Mouse (Mus musculus) intestine, embryonic 14.5 days (tissue): Measurements from ENCODE around the gene Ttc7b. TPM values are rescaled to one million over a fixed set of nuclear protein-coding genes. Genes with fewer than 3 reads are reported as not detected.

Source experiments
- ATAC-seq: fragments of 200-750 bp; cut with Nextera tagmentation; replicated peaks from 2 replicates; pipeline ENCODE4 v1.8.0; 2017; ENCODE audit warnings: low read depth, moderate number of reproducible peaks, moderate TSS enrichment, moderate library complexity; ENCODE audit not compliant: low FRiP score, low TSS enrichment
- DNase-seq: peaks from one replicate; pipeline ENCODE4 v3.0.0-alpha.2; 2018; ENCODE audit warnings: low spot score
- H3K27ac ChIP-seq: fragments of 300-500 bp; sonication (generic); 2 replicates; pipeline ENCODE4 v1.5.1; 2014; ENCODE audit warnings: low read depth, mild to moderate bottlenecking, control low read depth
- H3K27me3 ChIP-seq: fragments of 300-500 bp; sonication (generic); replicated peaks from 2 replicates; pipeline ENCODE4 v1.6.1; 2014; ENCODE audit warnings: low read length, control low read depth; ENCODE audit not compliant: control insufficient read depth, insufficient read depth
- H3K36me3 ChIP-seq: fragments of 300-500 bp; sonication (generic); 2 replicates; pipeline ENCODE4 v1.6.1; 2014; ENCODE audit warnings: low read length, control low read depth; ENCODE audit not compliant: control insufficient read depth, insufficient read depth
- H3K4me1 ChIP-seq: fragments of 300-500 bp; sonication (generic); replicated peaks from 2 replicates; pipeline ENCODE4 v1.6.1; 2014; ENCODE audit warnings: low read length, control low read depth, mixed read lengths; ENCODE audit not compliant: control insufficient read depth, insufficient read depth
- H3K4me2 ChIP-seq: fragments of 300-500 bp; sonication (generic); 2 replicates; pipeline ENCODE4 v1.6.1; 2014; ENCODE audit warnings: low read length
- H3K4me3 ChIP-seq: fragments of 300-500 bp; sonication (generic); 2 replicates; pipeline ENCODE4 v1.5.1; 2014; ENCODE audit warnings: low read depth, low read length, control low read depth, mixed read lengths
- H3K9ac ChIP-seq: fragments of 300-500 bp; sonication (generic); 2 replicates; pipeline ENCODE4 v1.6.1; 2014; ENCODE audit warnings: mild to moderate bottlenecking, low read length
- H3K9me3 ChIP-seq: fragments of 300-500 bp; sonication (generic); 2 replicates; pipeline ENCODE4 v1.6.1; 2016; ENCODE audit warnings: low read length, control low read depth; ENCODE audit not compliant: control insufficient read depth
- WGBS: fragments of 180-500 bp; shearing (Covaris S2); extraction: QIAGEN DNeasy Blood & Tissue Kit; methylation state at CpG from one replicate; pipeline ENCODE4 v1.1.7; 2014; 5-methylcytosine and 5-hydroxymethylcytosine counted together
- polyA plus RNA-seq: library from polyadenylated mRNA; unstranded; fragments of >200 nt; fragmentation: Nextera tagmentation; extraction: Ambion mirVana; gene quantifications from 2 replicates; pipeline ENCODE4 v1.2.1, GENCODE M21; 2014

The Ttc7b gene
- polyA plus RNA-seq, 1 experiment from 2014 or later: 5.9 TPM

DNA sequence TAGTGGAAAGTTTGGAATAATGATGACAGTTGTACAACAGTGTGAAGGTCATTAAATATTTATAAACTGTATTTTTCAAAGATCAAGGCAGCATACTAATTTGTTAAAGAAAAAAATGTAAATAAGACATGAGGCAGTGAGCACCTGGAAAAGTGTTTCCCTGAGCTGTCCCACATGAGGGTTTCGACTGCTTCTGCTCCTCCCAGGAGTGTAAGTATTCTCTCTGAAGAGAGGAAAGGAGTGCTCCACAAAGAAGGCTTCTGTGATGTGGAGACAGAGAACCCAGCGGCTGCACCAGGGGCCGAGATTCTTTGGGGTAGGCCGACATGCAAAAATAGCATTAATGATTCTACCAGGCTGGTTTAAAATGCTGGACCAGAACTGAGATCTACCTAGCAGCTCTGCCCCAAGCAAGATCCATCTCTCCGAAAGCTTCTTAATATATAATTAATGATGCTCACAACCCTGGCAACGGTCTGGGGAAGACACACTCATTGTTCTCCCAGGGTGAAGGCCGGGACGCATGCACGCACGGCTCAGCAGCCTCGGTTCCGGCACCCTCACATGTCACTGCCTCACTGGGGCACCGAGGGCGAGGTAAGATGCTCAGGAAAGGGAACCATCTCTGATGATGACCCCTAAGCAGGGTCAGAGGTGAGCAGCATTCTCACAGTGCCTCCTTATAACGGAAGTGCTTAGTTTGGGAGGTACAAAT is 123.0 kb downstream of the Ttc7b start:
- WGBS: 82% methylated on average over 15 of the region's 15 CpGs
- H3K9ac ChIP-seq: no peak overlapping the region
- H3K27ac ChIP-seq: no peak overlapping the region
- DNase-seq (no peak), ATAC-seq (no peak)
- peaks cover 20% of the 10 kb centered on the region for H3K36me3 ChIP-seq
- no peaks in the 10 kb centered on the region for H3K9me3 ChIP-seq
- H3K4me2 ChIP-seq: no peak overlapping the region
- H3K4me3 ChIP-seq: no peak overlapping the region
- H3K27me3 ChIP-seq: no peaks in the 10 kb centered on the region
- H3K4me1 ChIP-seq: peaks cover 12% of the 10 kb centered on the region

DNA sequence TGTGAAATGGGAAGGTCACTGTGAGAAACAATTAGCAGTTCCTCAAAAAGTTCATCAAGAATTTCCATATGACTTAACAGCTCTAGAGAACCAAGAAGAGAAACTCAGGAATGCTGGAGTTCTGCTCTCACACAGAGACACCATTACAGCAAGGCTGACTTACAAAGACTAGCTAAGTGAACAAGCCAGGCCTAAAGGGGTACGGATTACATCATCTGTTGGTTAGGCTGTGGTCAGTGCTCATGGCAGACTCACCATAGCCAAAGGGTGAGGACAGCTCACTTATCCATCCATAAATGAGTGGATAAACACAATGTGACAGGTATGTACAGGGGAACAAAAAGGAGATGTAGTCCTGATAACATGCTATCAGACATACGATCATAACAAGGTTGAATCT is 123.8 kb downstream of the Ttc7b start:
- DNase-seq (no peak), ATAC-seq (no peak)
- Histone ChIP-seq H3K4me2 (no peak overlapping the region), H3K9me3 (no peaks in the 10 kb centered on the region), H3K4me3 (no peak overlapping the region), H3K9ac (no peak overlapping the region), H3K27ac (no peak overlapping the region), H3K27me3 (no peaks in the 10 kb centered on the region), H3K4me1 (peaks cover 12% of the 10 kb centered on the region), H3K36me3 (peaks cover 13% of the 10 kb centered on the region)
- WGBS: 93% methylated on average over 2 of the region's 2 CpGs

DNA sequence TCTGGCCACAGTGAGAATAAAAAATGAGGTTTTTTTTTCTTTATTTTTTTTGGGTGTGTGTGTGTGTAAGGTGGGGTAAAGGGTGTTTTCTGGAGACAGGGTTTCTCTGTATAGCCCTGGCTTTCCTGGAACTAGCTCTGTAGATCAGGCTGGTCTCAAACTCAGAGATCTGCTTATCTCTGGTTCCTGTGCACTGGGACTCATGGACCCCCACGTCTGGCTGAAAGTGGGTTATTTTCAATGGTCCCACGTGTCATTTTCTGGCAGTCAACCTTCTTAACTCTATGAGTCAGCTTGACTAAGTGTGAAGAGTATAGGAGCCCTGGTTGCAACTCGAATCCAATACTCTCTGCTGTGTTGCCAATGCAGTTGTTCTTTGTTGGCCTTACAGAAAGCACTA is 127.1 kb downstream of the Ttc7b start:
- Histone ChIP-seq H3K4me3 (no peak overlapping the region), H3K4me2 (no peak overlapping the region), H3K4me1 (0 out of 2 replicates have a peak, but pooled peaks cover 2% of the 10 kb centered on the region), H3K27me3 (no peaks in the 10 kb centered on the region), H3K9me3 (no peaks in the 10 kb centered on the region), H3K36me3 (peaks cover 3% of the 10 kb centered on the region; the same call in 1 of the 2 replicates), H3K27ac (no peak overlapping the region), H3K9ac (no peak overlapping the region)
- ATAC-seq (no peak), DNase-seq (no peak)
- WGBS: 87% methylated on average over 3 of the region's 3 CpGs

DNA sequence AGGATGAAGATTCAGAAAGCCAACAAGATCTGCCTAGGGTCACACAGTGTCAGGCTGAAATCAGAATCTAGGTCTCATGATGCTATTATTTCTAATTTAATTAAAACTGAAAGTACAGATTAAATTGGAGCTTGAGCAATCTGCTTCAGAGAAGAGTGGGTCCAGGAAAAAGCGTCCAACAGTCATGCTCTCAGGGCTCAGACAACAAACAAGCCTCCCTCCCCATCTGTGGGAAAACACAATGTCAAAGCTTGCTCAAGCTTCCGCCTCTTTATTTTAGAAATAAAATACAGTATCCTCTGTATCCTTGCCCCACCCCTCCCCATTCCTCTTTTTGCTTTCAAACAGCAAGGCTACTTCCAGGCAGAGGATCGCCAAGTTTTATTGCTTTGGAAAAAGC is 127.5 kb downstream of the Ttc7b start:
- no peaks in the 10 kb centered on the region for H3K27me3 ChIP-seq
- DNase-seq (no peak), ATAC-seq (no peak)
- no peak overlapping the region for H3K4me2 ChIP-seq
- peaks cover 3% of the 10 kb centered on the region; the same call in 1 of the 2 replicates for H3K36me3 ChIP-seq
- H3K9me3 ChIP-seq: no peaks in the 10 kb centered on the region
- no peak overlapping the region for H3K4me3 ChIP-seq
- no peak overlapping the region for H3K9ac ChIP-seq
- WGBS: 84% methylated on average over 3 of the region's 3 CpGs
- H3K4me1 ChIP-seq: 0 out of 2 replicates have a peak, but pooled peaks cover under 1% of the 10 kb centered on the region
- H3K27ac ChIP-seq: no peak overlapping the region

DNA sequence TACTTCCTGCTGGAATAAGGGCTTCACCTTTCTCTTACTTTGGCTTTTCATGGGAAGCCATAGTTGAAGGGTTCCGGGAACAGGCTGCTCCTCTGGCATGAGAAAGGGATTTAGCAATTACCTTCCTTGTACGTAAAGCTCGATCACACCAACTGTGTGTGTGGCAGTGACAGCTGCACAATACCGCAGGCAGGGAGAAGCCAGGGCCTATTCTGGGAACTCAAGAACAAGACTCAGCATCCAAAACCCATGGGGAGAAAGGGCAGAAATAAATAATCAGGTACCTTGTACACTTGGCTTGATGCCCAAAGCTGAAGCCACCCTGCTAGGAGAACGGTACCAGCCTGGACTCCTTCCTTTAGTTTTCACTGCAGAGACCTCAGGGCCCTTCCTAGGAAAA is 128.2 kb downstream of the Ttc7b start:
- WGBS: 78% methylated on average over 5 of the region's 5 CpGs
- H3K27me3 ChIP-seq: no peaks in the 10 kb centered on the region
- no peak for DNase-seq
- H3K9ac ChIP-seq: no peak overlapping the region
- H3K36me3 ChIP-seq: peaks cover 3% of the 10 kb centered on the region
- no peak for ATAC-seq
- no peak overlapping the region for H3K27ac ChIP-seq
- H3K4me3 ChIP-seq: no peak overlapping the region
- H3K9me3 ChIP-seq: no peaks in the 10 kb centered on the region
- H3K4me1 ChIP-seq: no peaks in the 10 kb centered on the region
- no peak overlapping the region for H3K4me2 ChIP-seq

DNA sequence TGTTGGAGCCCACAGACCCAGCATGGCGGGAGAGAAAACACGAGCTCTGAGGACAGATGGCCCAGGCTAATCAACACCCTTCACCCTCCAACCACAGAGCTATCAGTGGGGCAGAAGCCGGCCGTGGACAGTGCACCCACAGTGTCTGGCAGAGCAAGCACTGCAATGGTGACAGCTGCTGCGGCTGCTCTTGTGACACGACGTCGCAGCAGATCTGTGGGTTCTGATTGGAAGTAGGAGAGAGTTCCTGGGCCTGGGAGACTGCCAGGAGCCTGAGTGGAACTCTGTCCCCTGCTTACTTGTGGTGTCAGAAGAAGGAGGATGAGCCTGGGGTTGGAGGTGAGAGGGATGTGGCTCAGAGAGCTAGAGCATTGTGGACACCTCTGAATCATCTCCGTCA is 128.7 kb downstream of the Ttc7b start:
- no peaks in the 10 kb centered on the region for H3K9me3 ChIP-seq
- H3K4me1 ChIP-seq: no peaks in the 10 kb centered on the region
- peaks cover 8% of the 10 kb centered on the region for H3K36me3 ChIP-seq
- DNase-seq (no peak), ATAC-seq (no peak)
- H3K27me3 ChIP-seq: no peaks in the 10 kb centered on the region
- 89% methylated on average over 9 of the region's 9 CpGs for WGBS
- no peak overlapping the region for H3K9ac ChIP-seq
- H3K27ac ChIP-seq: no peak overlapping the region
- no peak overlapping the region for H3K4me3 ChIP-seq
- no peak overlapping the region for H3K4me2 ChIP-seq

DNA sequence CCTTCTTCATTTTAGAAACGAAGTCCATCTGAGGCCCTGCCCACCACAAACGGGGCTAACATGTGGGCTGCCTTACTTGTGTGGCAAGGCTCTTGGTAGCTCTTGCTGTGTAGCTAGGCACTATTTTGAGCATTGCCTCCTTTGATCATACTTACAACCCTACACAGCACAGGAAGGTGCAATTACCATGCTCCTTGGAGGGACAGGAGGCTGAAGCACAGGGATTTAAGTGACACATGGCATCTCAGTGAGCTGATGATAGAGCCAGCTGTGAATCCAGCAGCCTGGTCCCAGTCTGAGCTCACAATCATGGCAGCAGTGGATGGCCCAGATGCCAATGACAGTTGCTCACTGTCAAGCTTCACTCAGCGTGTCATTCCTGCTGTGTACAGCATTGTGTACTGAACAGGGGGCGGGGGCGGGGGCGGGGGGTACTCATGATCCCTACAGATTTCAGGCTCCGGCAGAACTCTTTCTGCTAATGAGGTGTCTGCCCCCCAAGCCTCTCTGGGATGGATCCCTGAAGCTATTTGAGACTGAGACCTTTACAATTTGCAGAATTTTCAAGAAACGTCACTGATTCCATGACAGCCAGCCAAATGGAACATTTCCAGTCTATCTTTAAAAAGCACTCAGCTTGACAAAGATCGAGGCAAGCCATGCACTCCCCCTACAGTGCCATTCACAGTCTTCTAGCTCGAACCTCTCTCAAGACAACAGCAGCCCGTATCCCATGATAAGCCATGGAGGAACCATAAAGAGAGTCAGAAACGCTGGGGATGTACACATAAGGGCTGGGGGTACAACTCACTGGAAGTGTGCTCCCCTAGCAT is 130.5 kb downstream of the Ttc7b start:
- Histone ChIP-seq H3K27ac (no peak overlapping the region), H3K36me3 (peaks cover 16% of the 10 kb centered on the region), H3K4me2 (no peak overlapping the region), H3K27me3 (no peaks in the 10 kb centered on the region), H3K4me1 (no peaks in the 10 kb centered on the region), H3K9me3 (no peaks in the 10 kb centered on the region), H3K4me3 (no peak overlapping the region), H3K9ac (no peak overlapping the region)
- WGBS: 88% methylated on average over 12 of the region's 12 CpGs
- no peak for DNase-seq
- ATAC-seq: no peak

DNA sequence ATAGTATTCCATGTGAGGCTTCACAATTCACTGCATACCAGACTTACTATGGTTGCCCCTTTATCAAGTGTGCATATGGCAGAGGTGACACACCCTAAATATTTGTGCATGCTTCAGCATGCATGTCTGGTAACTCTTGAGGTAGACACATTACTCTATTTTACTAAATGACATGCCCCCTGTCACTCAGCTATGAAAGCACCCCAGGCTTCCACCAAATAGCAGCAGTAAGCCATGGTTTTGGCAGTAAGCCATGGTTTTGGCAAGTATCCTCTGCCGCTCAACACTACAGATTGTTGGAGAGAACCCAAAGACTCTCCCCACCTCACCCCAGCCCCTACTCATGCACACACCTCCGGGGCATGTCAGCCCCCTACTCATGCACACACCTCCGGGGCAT is 134.4 kb downstream of the Ttc7b start:
- H3K4me1 ChIP-seq: no peaks in the 10 kb centered on the region
- no peak overlapping the region for H3K27ac ChIP-seq
- WGBS: 72% methylated on average over 3 of the region's 3 CpGs
- no peaks in the 10 kb centered on the region for H3K9me3 ChIP-seq
- DNase-seq (no peak), ATAC-seq (no peak)
- peaks cover 44% of the 10 kb centered on the region for H3K36me3 ChIP-seq
- H3K4me2 ChIP-seq: no peak overlapping the region
- no peak overlapping the region for H3K4me3 ChIP-seq
- H3K27me3 ChIP-seq: no peaks in the 10 kb centered on the region
- no peak overlapping the region for H3K9ac ChIP-seq
